Mouse (Mus musculus): ENCODE results near the gene Cst3. TPM values are rescaled to one million over a fixed set of nuclear protein-coding genes. Genes with fewer than 3 reads are reported as not detected.

Cst3 gene
- 1,892 and 2,105 TPM in 2 replicates for polyA plus RNA-seq (2012; rRNA removed)

- DNase-seq, result peak; percentile 93
- H3K4me3 ChIP-seq (replicated peaks; ENCODE audit: extremely low read depth, low read depth, low read length), result peak within 1 kb of the TSS; percentile 88
- WGBS, result 0% methylated on average over 19 of the region's 19 CpGs
- peaks cover 33% of the 10 kb centered on the region for H3K4me1 ChIP-seq (ENCODE audit: control insufficient read depth, insufficient read depth, low read length)
- TF ChIP-seq POLR2A (IDR thresholded peaks at IDR 0.05; ENCODE audit: borderline replicate concordance, extremely low read depth, low read depth, low read length) (peak; percentile 96), CTCF (IDR thresholded peaks at IDR 0.05; ENCODE audit: insufficient read depth, low read length) (no peak)
Measured at GRCm38 (mm10) chr2:148875335-148875811, at the start of gene Cst3. TSS of gene Cst3 (minus strand) at chr2:148875692.

GRCm38 (mm10) chr2:148902286-148902685, 26.8 kb upstream of the Cst3 start:
- no peaks in the 10 kb centered on the region for H3K4me1 ChIP-seq (ENCODE audit: control insufficient read depth, insufficient read depth, low read length)
- H3K4me3 ChIP-seq (replicated peaks; ENCODE audit: extremely low read depth, low read depth, low read length), result no peak overlapping the region
- 5% methylated on average over 5 of the region's 5 CpGs for WGBS
- DNase-seq, result peak; percentile 71
- TF ChIP-seq CTCF (IDR thresholded peaks at IDR 0.05; ENCODE audit: insufficient read depth, low read length) (peak; percentile 83), POLR2A (IDR thresholded peaks at IDR 0.05; ENCODE audit: borderline replicate concordance, extremely low read depth, low read depth, low read length) (no peak)

- TF ChIP-seq POLR2A (IDR thresholded peaks at IDR 0.05; ENCODE audit: borderline replicate concordance, extremely low read depth, low read depth, low read length) (no peak), CTCF (IDR thresholded peaks at IDR 0.05; ENCODE audit: insufficient read depth, low read length) (no peak)
- H3K4me1 ChIP-seq (ENCODE audit: control insufficient read depth, insufficient read depth, low read length), result no peaks in the 10 kb centered on the region
- 53% methylated on average over 4 of the region's 4 CpGs for WGBS
- DNase-seq, result no peak
- H3K4me3 ChIP-seq (replicated peaks; ENCODE audit: extremely low read depth, low read depth, low read length), result no peak overlapping the region
Measured at GRCm38 (mm10) chr2:148900305-148900704, 24.8 kb upstream of the Cst3 start.

GRCm38 (mm10) chr2:148896219-148896618, 20.7 kb upstream of the Cst3 start:
- no peak for DNase-seq
- Histone ChIP-seq H3K4me1 (ENCODE audit: control insufficient read depth, insufficient read depth, low read length) (no peaks in the 10 kb centered on the region), H3K4me3 (replicated peaks; ENCODE audit: extremely low read depth, low read depth, low read length) (no peak overlapping the region)
- WGBS, result 74% methylated on average over 1 of the region's 1 CpGs
- TF ChIP-seq POLR2A (IDR thresholded peaks at IDR 0.05; ENCODE audit: borderline replicate concordance, extremely low read depth, low read depth, low read length), result no peak
- TF ChIP-seq CTCF (IDR thresholded peaks at IDR 0.05; ENCODE audit: insufficient read depth, low read length), result no peak

- Histone ChIP-seq H3K4me1 (ENCODE audit: control insufficient read depth, insufficient read depth, low read length) (no peaks in the 10 kb centered on the region), H3K4me3 (replicated peaks; ENCODE audit: extremely low read depth, low read depth, low read length) (no peak overlapping the region)
- no peak for DNase-seq
- no peak for TF ChIP-seq POLR2A (IDR thresholded peaks at IDR 0.05; ENCODE audit: borderline replicate concordance, extremely low read depth, low read depth, low read length)
- TF ChIP-seq CTCF (IDR thresholded peaks at IDR 0.05; ENCODE audit: insufficient read depth, low read length), result no peak
Measured at GRCm38 (mm10) chr2:148893107-148893506, 17.6 kb upstream of the Cst3 start.

GRCm38 (mm10) chr2:148890021-148890851, 14.7 kb upstream of the Cst3 start:
- TF ChIP-seq POLR2A (IDR thresholded peaks at IDR 0.05; ENCODE audit: borderline replicate concordance, extremely low read depth, low read depth, low read length), result no peak
- TF ChIP-seq CTCF (IDR thresholded peaks at IDR 0.05; ENCODE audit: insufficient read depth, low read length), result no peak
- 70% methylated on average over 5 of the region's 5 CpGs for WGBS
- DNase-seq, result no peak
- no peak overlapping the region for H3K4me3 ChIP-seq (replicated peaks; ENCODE audit: extremely low read depth, low read depth, low read length)
- no peaks in the 10 kb centered on the region for H3K4me1 ChIP-seq (ENCODE audit: control insufficient read depth, insufficient read depth, low read length)

- Histone ChIP-seq H3K4me3 (replicated peaks; ENCODE audit: extremely low read depth, low read depth, low read length) (no peak overlapping the region), H3K4me1 (ENCODE audit: control insufficient read depth, insufficient read depth, low read length) (no peaks in the 10 kb centered on the region)
- TF ChIP-seq CTCF (IDR thresholded peaks at IDR 0.05; ENCODE audit: insufficient read depth, low read length), result no peak
- no peak for TF ChIP-seq POLR2A (IDR thresholded peaks at IDR 0.05; ENCODE audit: borderline replicate concordance, extremely low read depth, low read depth, low read length)
- WGBS, result 65% methylated on average over 3 of the region's 3 CpGs
- DNase-seq, result no peak
Measured at GRCm38 (mm10) chr2:148889331-148890010, 14.0 kb upstream of the Cst3 start.

- Histone ChIP-seq H3K4me1 (ENCODE audit: control insufficient read depth, insufficient read depth, low read length) (no peaks in the 10 kb centered on the region), H3K4me3 (replicated peaks; ENCODE audit: extremely low read depth, low read depth, low read length) (no peak overlapping the region)
- DNase-seq, result no peak
- TF ChIP-seq CTCF (IDR thresholded peaks at IDR 0.05; ENCODE audit: insufficient read depth, low read length) (no peak), POLR2A (IDR thresholded peaks at IDR 0.05; ENCODE audit: borderline replicate concordance, extremely low read depth, low read depth, low read length) (no peak)
- 60% methylated on average over 3 of the region's 3 CpGs for WGBS
Measured at GRCm38 (mm10) chr2:148888872-148889271, 13.4 kb upstream of the Cst3 start.

- no peak overlapping the region for H3K4me3 ChIP-seq (replicated peaks; ENCODE audit: extremely low read depth, low read depth, low read length)
- TF ChIP-seq POLR2A (IDR thresholded peaks at IDR 0.05; ENCODE audit: borderline replicate concordance, extremely low read depth, low read depth, low read length) (no peak), CTCF (IDR thresholded peaks at IDR 0.05; ENCODE audit: insufficient read depth, low read length) (no peak)
- no peak for DNase-seq
- no peaks in the 10 kb centered on the region; the same call in 1 of the 2 replicates for H3K4me1 ChIP-seq (ENCODE audit: control insufficient read depth, insufficient read depth, low read length)
Measured at GRCm38 (mm10) chr2:148884738-148885137, 9.2 kb upstream of the Cst3 start.
